Mouse (Mus musculus) olfactory bulb, adult 2 months (tissue): ENCODE results near the gene Itfg2. TPM values are rescaled to one million over a fixed set of nuclear protein-coding genes. Genes with fewer than 3 reads are reported as not detected.

Experiments
- H3K27ac ChIP-seq: fragments of 200-500 bp; 2 replicates; pipeline ENCODE4 v1.5.1; 2012; ENCODE audit warnings: low read depth, low read length; ENCODE audit not compliant: insufficient read depth
- H3K4me1 ChIP-seq: fragments of 200-500 bp; 2 replicates; pipeline ENCODE4 v1.6.1; 2012; ENCODE audit warnings: low read length; ENCODE audit not compliant: control insufficient read depth, insufficient read depth
- H3K4me3 ChIP-seq: fragments of 200-500 bp; 2 replicates; pipeline ENCODE4 v1.5.1; 2012; ENCODE audit warnings: mild to moderate bottlenecking, low read depth, low read length, moderate library complexity; ENCODE audit not compliant: insufficient read depth
- CTCF ChIP-seq: fragments of 200-500 bp; IDR thresholded peaks from 2 replicates; pipeline ENCODE4 v1.5.1; 2012; ENCODE audit warnings: low read depth, mild to moderate bottlenecking, low read length, moderate library complexity; ENCODE audit not compliant: insufficient read depth
- POLR2A ChIP-seq: fragments of 200-500 bp; IDR thresholded peaks from 2 replicates; pipeline ENCODE4 v1.6.1; 2012; ENCODE audit warnings: mild to moderate bottlenecking, low read depth, low read length, moderate library complexity; ENCODE audit not compliant: insufficient read depth
- WGBS: fragments of 180-500 bp; shearing (Covaris S2); methylation state at CpG from one replicate; pipeline ENCODE4 v1.1.7; 2018; 5-methylcytosine and 5-hydroxymethylcytosine counted together
- polyA plus RNA-seq: library from polyadenylated mRNA; stranded (reverse); fragments of >200 nt; gene quantifications from 2 replicates; pipeline ENCODE4 v1.2.4, GENCODE M21; 2012; ENCODE audit warnings: low replicate concordance; ENCODE audit not compliant: missing spikeins, insufficient read depth, insufficient read length

The Itfg2 gene
- polyA plus RNA-seq, 1 experiment: not detected

DNA sequence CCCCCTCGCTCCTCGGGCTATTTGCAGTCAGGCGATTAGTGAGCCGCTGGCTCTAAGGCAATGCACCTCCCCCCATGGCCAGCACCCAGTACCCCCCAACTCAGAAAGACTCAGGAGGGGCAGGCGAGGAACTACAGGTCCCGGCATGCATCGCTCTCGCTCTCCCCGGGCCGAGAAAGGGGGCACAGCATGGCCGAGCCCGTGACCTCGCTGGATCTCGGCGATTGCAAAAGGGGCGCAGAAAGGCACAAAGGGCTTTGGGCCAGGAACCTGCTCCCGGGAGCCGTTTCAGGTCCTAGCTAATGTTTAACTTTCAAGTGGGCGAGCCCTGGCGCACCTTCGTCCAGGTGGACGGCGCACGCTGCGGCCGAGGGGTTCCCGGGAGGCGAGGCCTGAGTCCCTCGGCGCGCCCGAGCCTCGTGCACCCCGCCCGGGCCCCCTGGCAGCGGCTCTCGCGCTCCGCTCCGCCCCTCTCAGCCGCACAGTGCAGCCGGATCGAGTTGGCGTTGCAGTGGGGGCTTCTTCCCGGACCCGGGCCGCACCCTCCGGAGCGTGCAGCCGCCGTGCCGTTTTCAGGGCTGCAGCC is 13.1 kb upstream of the Itfg2 start:
- TF ChIP-seq CTCF (no peak), POLR2A (no peak)
- peak overlapping the region; percentile 65 for H3K27ac ChIP-seq
- WGBS: under 1% methylated on average over 49 of the region's 52 CpGs

DNA sequence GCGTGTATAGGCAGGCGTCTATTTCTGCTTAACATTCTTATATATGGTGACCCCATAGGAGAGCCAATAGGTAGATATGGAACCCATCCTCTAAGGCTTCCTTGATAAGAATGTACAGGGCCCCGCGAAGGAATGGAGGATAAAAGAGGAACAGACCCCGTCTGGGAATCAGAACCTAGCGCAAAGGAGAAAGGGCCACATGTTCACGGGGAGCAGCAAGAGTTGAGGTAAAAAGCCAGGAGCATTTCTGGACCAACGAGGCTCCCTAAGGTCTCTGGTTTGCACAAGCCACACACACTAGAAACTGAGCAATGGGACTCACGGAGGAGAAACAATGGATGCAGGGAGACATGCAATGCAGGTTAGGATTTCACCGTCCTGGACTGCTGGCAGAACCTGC is 12.6 kb upstream of the Itfg2 start:
- no peak overlapping the region for H3K27ac ChIP-seq
- WGBS: 6% methylated on average over 10 of the region's 10 CpGs
- H3K4me3 ChIP-seq: peak overlapping the region; percentile 95
- no peak for TF ChIP-seq POLR2A
- no peak for TF ChIP-seq CTCF
- H3K4me1 ChIP-seq: peaks cover 12% of the 10 kb centered on the region

More for the DNA sequence above, 13.1 kb upstream of the Itfg2 start:
- Histone ChIP-seq H3K4me3 (peak overlapping the region; percentile 95), H3K4me1 (peaks cover 12% of the 10 kb centered on the region)

- Histone ChIP-seq H3K4me3 (no peak overlapping the region), H3K4me1 (peaks cover 12% of the 10 kb centered on the region), H3K27ac (no peak overlapping the region)
- no peak for TF ChIP-seq POLR2A
- TF ChIP-seq CTCF: no peak
- 90% methylated on average over 8 of the region's 8 CpGs for WGBS
These were observed 11.8 kb upstream of the Itfg2 start for GRCm38 (mm10) chr6:128436356-128437005.

GRCm38 (mm10) chr6:128435474-128435873 is 10.7 kb upstream of the Itfg2 start:
- WGBS: 69% methylated on average over 5 of the region's 5 CpGs
- Histone ChIP-seq H3K27ac (no peak overlapping the region), H3K4me1 (peaks cover 12% of the 10 kb centered on the region), H3K4me3 (no peak overlapping the region)
- TF ChIP-seq POLR2A (no peak), CTCF (no peak)

GRCm38 (mm10) chr6:128433566-128433965 is 8.8 kb upstream of the Itfg2 start:
- peaks cover 8% of the 10 kb centered on the region for H3K4me1 ChIP-seq
- H3K27ac ChIP-seq: no peak overlapping the region
- TF ChIP-seq CTCF: no peak
- TF ChIP-seq POLR2A: no peak
- H3K4me3 ChIP-seq: no peak overlapping the region
- 92% methylated on average over 13 of the region's 13 CpGs for WGBS

DNA sequence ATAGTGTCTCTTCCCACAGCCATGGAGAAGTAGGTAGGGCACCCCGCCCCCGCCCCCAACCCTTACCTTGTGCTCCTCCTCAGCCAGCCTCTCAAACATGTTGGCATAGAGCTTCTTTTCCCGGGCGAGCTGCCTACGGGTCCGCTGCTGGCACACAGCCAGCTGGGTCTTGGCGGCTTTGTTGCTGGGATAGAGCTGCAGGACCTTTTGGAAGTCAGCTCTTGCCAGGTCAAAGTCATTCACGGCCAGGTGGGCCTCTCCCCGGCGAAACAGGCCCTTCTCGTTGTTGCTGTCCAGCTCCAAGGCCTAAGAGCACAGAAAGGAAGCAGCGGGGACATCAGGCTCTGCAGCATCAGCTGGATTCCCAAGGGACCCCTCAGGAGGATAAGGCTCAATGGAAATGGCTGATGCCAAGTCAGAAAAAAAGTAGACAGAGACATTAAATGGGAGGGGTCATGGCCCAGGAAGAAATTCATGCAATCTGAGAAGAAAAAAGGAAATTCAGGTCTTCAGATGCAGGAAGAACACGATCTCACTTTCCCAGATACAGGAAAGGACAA is 7.7 kb upstream of the Itfg2 start:
- WGBS: 49% methylated on average over 13 of the region's 13 CpGs
- Histone ChIP-seq H3K4me1 (peaks cover 8% of the 10 kb centered on the region), H3K27ac (no peak overlapping the region), H3K4me3 (no peak overlapping the region)
- TF ChIP-seq CTCF (no peak), POLR2A (no peak)

GRCm38 (mm10) chr6:128429826-128430225 is 5.1 kb upstream of the Itfg2 start:
- H3K4me3 ChIP-seq: no peak overlapping the region
- 84% methylated on average over 6 of the region's 6 CpGs for WGBS
- TF ChIP-seq CTCF: no peak
- TF ChIP-seq POLR2A: no peak
- H3K4me1 ChIP-seq: no peaks in the 10 kb centered on the region
- H3K27ac ChIP-seq: no peak overlapping the region

- Histone ChIP-seq H3K27ac (no peak overlapping the region), H3K4me3 (no peak overlapping the region), H3K4me1 (no peaks in the 10 kb centered on the region)
- 96% methylated on average over 2 of the region's 2 CpGs for WGBS
- TF ChIP-seq CTCF: no peak
- TF ChIP-seq POLR2A: no peak
These were observed 4.6 kb upstream of the Itfg2 start for GRCm38 (mm10) chr6:128429300-128429699.

DNA sequence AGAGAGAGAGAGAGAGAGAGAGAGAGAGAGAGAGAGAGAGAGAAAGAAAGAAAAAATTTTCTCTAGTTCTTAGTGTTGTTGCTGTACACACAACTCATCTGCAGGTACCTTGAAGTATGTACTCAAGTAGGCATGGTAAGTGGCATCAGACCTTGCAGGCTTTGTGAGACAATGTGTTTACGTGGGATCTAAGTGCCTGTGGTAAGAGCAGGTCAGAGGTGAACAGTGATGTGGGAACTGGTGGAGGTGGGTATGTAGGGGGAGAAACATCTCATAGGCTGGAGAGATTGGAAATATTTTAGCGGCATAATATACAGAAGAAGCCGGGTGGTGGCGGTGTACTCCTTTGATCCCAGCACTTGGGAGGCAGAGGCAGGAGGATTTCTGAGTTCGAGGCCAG is 2.8 kb upstream of the Itfg2 start:
- TF ChIP-seq CTCF: no peak
- TF ChIP-seq POLR2A: no peak
- Histone ChIP-seq H3K27ac (no peak overlapping the region), H3K4me1 (no peaks in the 10 kb centered on the region), H3K4me3 (no peak overlapping the region)
- WGBS: 92% methylated on average over 5 of the region's 5 CpGs

DNA sequence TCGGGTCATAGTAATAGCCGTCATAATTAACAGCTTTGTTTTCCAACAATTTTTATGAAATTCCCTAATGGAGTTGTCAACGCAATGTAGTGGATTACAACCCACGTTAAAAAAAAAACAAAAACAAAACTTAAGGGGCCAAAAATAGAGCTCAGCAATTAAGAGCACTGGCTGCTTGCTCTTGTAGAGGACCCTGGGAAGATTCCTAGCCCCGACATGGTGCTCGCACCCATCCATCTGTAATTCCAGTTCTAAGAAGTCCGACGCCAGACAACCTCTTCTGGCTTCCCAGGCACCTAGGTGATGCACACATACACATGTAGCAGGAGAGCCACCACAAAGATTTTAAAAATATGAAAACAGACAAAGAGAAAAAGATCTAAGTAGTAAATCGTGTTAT is 315 bp upstream of the Itfg2 start:
- 14% methylated on average over 9 of the region's 9 CpGs for WGBS
- no peak for TF ChIP-seq POLR2A
- no peak for TF ChIP-seq CTCF
- Histone ChIP-seq H3K27ac (peak overlapping the region; percentile 100), H3K4me1 (peaks cover 3% of the 10 kb centered on the region), H3K4me3 (peak overlapping the region; percentile 94)
